Mouse (Mus musculus) neural tube, embryonic 14.5 days (tissue): ENCODE results near the gene Napepld. TPM values are rescaled to one million over a fixed set of nuclear protein-coding genes. Genes with fewer than 3 reads are reported as not detected.

Experiments
- ATAC-seq: fragments of 200-750 bp; cut with Nextera tagmentation; 2 replicates; pipeline ENCODE4 v1.8.0; 2017; ENCODE audit warnings: low read depth, mild to moderate bottlenecking, moderate TSS enrichment, moderate library complexity
- H3K27ac ChIP-seq: fragments of 300-500 bp; sonication (generic); 2 replicates; pipeline ENCODE4 v1.5.1; 2014; ENCODE audit warnings: low read depth, mild to moderate bottlenecking, control low read depth, low read length, moderate library complexity, mixed read lengths
- H3K27me3 ChIP-seq: fragments of 300-500 bp; sonication (generic); 2 replicates; pipeline ENCODE4 v1.6.1; 2014; ENCODE audit warnings: low read length; ENCODE audit not compliant: control insufficient read depth, insufficient read depth
- H3K36me3 ChIP-seq: fragments of 300-500 bp; sonication (generic); 2 replicates; pipeline ENCODE4 v1.6.1; 2014; ENCODE audit warnings: low read length, mixed read lengths; ENCODE audit not compliant: control insufficient read depth, insufficient read depth
- H3K4me1 ChIP-seq: fragments of 300-500 bp; sonication (generic); 2 replicates; pipeline ENCODE4 v1.6.1; 2014; ENCODE audit warnings: low read length; ENCODE audit not compliant: control insufficient read depth, insufficient read depth
- H3K4me2 ChIP-seq: fragments of 300-500 bp; sonication (generic); 2 replicates; pipeline ENCODE4 v1.6.1; 2014; ENCODE audit warnings: mild to moderate bottlenecking, low read depth, low read length, control low read depth
- H3K4me3 ChIP-seq: fragments of 300-500 bp; sonication (generic); 2 replicates; pipeline ENCODE4 v1.5.1; 2014; ENCODE audit warnings: low read depth, low read length, control low read depth, mixed read lengths
- H3K9ac ChIP-seq: fragments of 300-500 bp; sonication (generic); replicated peaks from 2 replicates; pipeline ENCODE4 v1.6.1; 2014; ENCODE audit warnings: low read depth, mild to moderate bottlenecking, control low read depth, low read length, mixed read lengths
- H3K9me3 ChIP-seq: fragments of 300-500 bp; sonication (generic); 2 replicates; pipeline ENCODE4 v1.6.1; 2016; ENCODE audit warnings: low read length; ENCODE audit not compliant: control insufficient read depth
- WGBS: fragments of 180-500 bp; shearing (Covaris S2); extraction: QIAGEN DNeasy Blood & Tissue Kit; methylation state at CpG from one replicate; pipeline ENCODE4 v1.1.7; 2014; 5-methylcytosine and 5-hydroxymethylcytosine counted together
- polyA plus RNA-seq: library from polyadenylated mRNA; unstranded; fragments of >200 nt; fragmentation: Nextera tagmentation; extraction: Ambion mirVana; gene quantifications from 2 replicates; pipeline ENCODE4 v1.2.1, GENCODE M21; 2014

Napepld gene
- 3.1 and 3.2 TPM in 2 replicates for polyA plus RNA-seq

GRCm38 (mm10) chr5:21701351-21702008 lies at the start of gene Napepld:
Gene Napepld (minus strand): TSS chr5:21701396.
- under 1% methylated on average over 36 of the region's 59 CpGs for WGBS
- Histone ChIP-seq H3K4me3 (peak within 1 kb of the TSS; percentile 61), H3K4me2 (peak within 1 kb of the TSS; percentile 54), H3K36me3 (no peaks in the 10 kb centered on the region), H3K27me3 (no peaks in the 10 kb centered on the region), H3K4me1 (no peaks in the 10 kb centered on the region), H3K27ac (peak within 1 kb of the TSS; percentile 98), H3K9ac (peak within 1 kb of the TSS; percentile 90), H3K9me3 (no peaks in the 10 kb centered on the region)
- peak; percentile 99 for ATAC-seq

DNA sequence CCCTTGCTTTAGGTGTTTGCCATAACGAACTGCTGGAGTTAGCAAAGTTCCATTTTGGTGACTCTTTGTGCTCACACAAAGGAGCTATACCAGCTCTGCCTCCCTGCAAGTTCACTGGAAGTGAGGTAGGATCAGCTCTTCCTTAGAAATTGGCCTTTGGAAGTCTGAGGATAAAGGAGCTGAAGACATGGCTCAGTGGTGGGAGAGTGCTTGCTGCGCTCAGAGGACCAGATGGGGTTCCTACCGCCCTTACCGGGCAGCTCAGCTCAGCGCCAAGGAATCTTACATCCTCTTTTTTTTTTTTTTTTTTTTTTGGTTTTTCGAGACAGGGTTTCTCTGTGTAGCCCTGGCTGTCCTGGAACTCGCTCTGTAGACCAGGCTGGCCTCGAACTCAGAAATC lies 44.8 kb upstream of the Napepld start:
- no peak overlapping the region for H3K9ac ChIP-seq
- 94% methylated on average over 6 of the region's 8 CpGs for WGBS
- H3K9me3 ChIP-seq, result no peaks in the 10 kb centered on the region
- no peak for ATAC-seq
- H3K27ac ChIP-seq, result no peak overlapping the region
- no peaks in the 10 kb centered on the region for H3K4me1 ChIP-seq
- no peak overlapping the region for H3K4me2 ChIP-seq
- no peak overlapping the region for H3K4me3 ChIP-seq
- peaks cover 75% of the 10 kb centered on the region for H3K36me3 ChIP-seq
- H3K27me3 ChIP-seq, result no peaks in the 10 kb centered on the region

DNA sequence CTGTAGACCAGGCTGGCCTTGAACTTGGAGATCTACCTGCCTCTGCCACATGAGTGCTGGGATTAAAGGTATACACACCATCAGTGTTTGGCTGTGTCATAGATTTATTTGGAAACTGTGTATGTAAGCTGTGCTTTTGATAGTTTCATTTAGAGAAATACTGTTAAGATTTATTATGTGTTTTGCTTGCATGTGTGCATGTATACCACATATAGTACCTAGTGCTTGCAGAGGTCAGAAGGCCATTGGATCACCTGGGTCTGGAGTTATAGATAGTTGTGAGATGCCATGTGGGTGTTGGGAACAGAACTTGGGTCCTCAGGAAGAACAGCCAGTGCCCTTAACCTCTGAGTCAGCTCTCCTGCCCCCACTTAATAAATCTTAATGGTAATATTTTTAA lies 43.5 kb upstream of the Napepld start:
- no peak overlapping the region for H3K4me3 ChIP-seq
- H3K4me2 ChIP-seq, result no peak overlapping the region
- H3K27me3 ChIP-seq, result no peaks in the 10 kb centered on the region
- H3K9ac ChIP-seq, result no peak overlapping the region
- peaks cover 82% of the 10 kb centered on the region for H3K36me3 ChIP-seq
- no peak for ATAC-seq
- H3K4me1 ChIP-seq, result no peaks in the 10 kb centered on the region
- no peak overlapping the region for H3K27ac ChIP-seq
- H3K9me3 ChIP-seq, result no peaks in the 10 kb centered on the region

GRCm38 (mm10) chr5:21743606-21744005 lies 42.4 kb upstream of the Napepld start:
- no peak for ATAC-seq
- H3K9me3 ChIP-seq, result no peaks in the 10 kb centered on the region

GRCm38 (mm10) chr5:21739881-21740280 lies 38.7 kb upstream of the Napepld start:
- peaks cover 44% of the 10 kb centered on the region for H3K36me3 ChIP-seq
- 90% methylated on average over 13 of the region's 13 CpGs for WGBS
- ATAC-seq, result no peak

More at GRCm38 (mm10) chr5:21743606-21744005, 42.4 kb upstream of the Napepld start:
- WGBS, result 94% methylated on average over 10 of the region's 10 CpGs
- Histone ChIP-seq H3K4me2 (no peak overlapping the region), H3K4me1 (no peaks in the 10 kb centered on the region), H3K36me3 (peaks cover 72% of the 10 kb centered on the region), H3K4me3 (no peak overlapping the region), H3K9ac (no peak overlapping the region), H3K27ac (no peak overlapping the region), H3K27me3 (no peaks in the 10 kb centered on the region)

DNA sequence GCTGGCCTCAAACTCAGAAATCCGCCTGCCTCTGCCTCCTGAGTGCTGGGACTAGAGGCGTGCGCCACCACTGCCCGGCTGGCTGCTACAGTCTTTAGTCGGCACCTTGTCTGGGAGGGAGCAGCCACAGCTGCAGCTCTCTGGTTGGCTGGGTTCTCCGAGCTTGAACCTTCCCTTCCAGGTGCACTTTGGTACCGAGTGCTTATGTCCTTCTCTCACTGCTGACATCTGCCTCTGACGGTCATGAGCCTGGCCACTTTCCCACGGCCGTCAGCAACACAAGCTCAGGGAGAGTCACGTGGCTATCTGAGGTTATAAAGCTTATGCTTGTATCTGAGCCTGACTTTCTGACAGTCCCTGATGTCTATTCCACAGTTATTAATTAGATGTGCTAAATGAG lies 37.9 kb upstream of the Napepld start:
- ATAC-seq, result no peak
- WGBS, result 91% methylated on average over 11 of the region's 11 CpGs
- H3K27ac ChIP-seq, result no peak overlapping the region
- no peak overlapping the region for H3K4me3 ChIP-seq
- H3K4me1 ChIP-seq, result peaks cover 8% of the 10 kb centered on the region
- H3K27me3 ChIP-seq, result no peaks in the 10 kb centered on the region
- H3K36me3 ChIP-seq, result peaks cover 36% of the 10 kb centered on the region
- H3K4me2 ChIP-seq, result no peak overlapping the region
- no peaks in the 10 kb centered on the region for H3K9me3 ChIP-seq
- H3K9ac ChIP-seq, result no peak overlapping the region

More at GRCm38 (mm10) chr5:21739881-21740280, 38.7 kb upstream of the Napepld start:
- no peak overlapping the region for H3K9ac ChIP-seq
- H3K27me3 ChIP-seq, result no peaks in the 10 kb centered on the region
- H3K4me1 ChIP-seq, result peaks cover 8% of the 10 kb centered on the region
- H3K9me3 ChIP-seq, result no peaks in the 10 kb centered on the region
- H3K27ac ChIP-seq, result no peak overlapping the region
- H3K4me3 ChIP-seq, result no peak overlapping the region
- H3K4me2 ChIP-seq, result no peak overlapping the region

GRCm38 (mm10) chr5:21737620-21738019 lies 36.4 kb upstream of the Napepld start:
- Histone ChIP-seq H3K36me3 (peaks cover 22% of the 10 kb centered on the region), H3K27me3 (no peaks in the 10 kb centered on the region), H3K27ac (peak overlapping the region; percentile 81; the same call in 1 of the 2 replicates), H3K9ac (peak overlapping the region; percentile 81), H3K4me3 (peak overlapping the region; percentile 88), H3K4me2 (peak overlapping the region; percentile 93), H3K4me1 (peaks cover 18% of the 10 kb centered on the region), H3K9me3 (no peaks in the 10 kb centered on the region)
- 26% methylated on average over 10 of the region's 10 CpGs for WGBS
- ATAC-seq, result no peak

DNA sequence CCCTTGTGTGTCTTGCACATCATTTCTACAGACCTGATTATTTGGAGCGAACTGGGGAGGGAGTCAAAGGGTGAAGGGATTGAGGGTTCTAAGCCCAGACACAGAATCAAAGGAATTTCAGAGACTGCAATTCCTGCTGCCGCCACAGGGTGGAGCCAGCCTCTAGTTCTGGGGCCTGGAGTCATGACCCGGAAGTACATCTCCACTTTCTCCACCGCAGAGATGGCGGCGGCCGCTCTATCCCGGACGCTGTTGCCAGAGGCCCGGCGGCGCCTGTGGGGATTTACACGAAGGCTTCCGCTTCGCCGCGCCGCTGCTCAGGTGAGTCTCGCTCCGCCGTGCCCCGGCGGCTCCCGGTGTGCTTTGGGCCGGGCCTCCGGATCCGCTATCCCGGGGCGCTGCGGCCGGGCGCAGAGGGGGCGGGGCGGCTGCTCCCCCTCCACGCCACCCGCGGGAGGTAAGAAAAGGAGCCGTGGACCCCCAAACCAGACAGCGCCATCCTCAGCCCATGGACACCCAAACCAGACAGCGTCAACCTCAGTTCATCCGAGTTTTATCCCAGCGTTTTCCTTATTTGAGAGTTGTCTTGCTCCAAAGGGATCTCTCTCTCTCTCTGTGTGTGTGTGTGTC lies 35.9 kb upstream of the Napepld start, which contains the start of gene Pmpcb:
Gene Pmpcb, plus strand, starts transcription at position 186 of the 630 bp plus-strand sequence.
- H3K4me3 ChIP-seq, result peak within 1 kb of the TSS; percentile 88
- peak; percentile 83 for ATAC-seq
- peak within 1 kb of the TSS; percentile 93 for H3K4me2 ChIP-seq
- peak within 1 kb of the TSS; percentile 81 for H3K27ac ChIP-seq
- H3K4me1 ChIP-seq, result peaks cover 22% of the 10 kb centered on the region
- H3K9me3 ChIP-seq, result no peaks in the 10 kb centered on the region
- peaks cover 18% of the 10 kb centered on the region for H3K36me3 ChIP-seq
- H3K27me3 ChIP-seq, result no peaks in the 10 kb centered on the region
- WGBS, result under 1% methylated on average over 41 of the region's 42 CpGs
- H3K9ac ChIP-seq, result peak within 1 kb of the TSS; percentile 81

DNA sequence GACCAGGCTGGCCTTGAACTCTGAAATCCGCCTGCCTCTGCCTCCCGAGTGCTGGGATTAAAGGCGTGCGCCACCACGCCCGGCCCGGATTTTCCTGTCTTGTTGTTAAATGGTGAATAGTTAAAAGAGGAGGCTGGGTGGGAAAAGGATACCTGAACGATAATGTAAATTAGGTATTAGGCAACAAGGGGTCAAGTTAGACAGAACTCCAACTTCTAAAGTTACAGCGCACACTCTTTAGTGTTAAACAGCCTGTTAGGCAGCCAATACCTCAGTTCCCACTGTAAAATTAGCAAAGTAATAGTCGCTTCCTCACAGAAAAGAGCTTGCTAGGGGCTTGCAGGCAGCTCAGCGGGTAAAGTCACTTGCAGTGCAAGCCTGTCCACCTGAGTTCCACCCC lies 34.9 kb upstream of the Napepld start:
- H3K27ac ChIP-seq, result no peak overlapping the region
- 87% methylated on average over 11 of the region's 11 CpGs for WGBS
- H3K36me3 ChIP-seq, result peaks cover 8% of the 10 kb centered on the region; the same call in 1 of the 2 replicates
- H3K9me3 ChIP-seq, result no peaks in the 10 kb centered on the region
- no peak for ATAC-seq
- H3K27me3 ChIP-seq, result no peaks in the 10 kb centered on the region
- no peak overlapping the region for H3K4me2 ChIP-seq
- H3K4me3 ChIP-seq, result no peak overlapping the region
- no peak overlapping the region for H3K9ac ChIP-seq
- peaks cover 22% of the 10 kb centered on the region for H3K4me1 ChIP-seq
